In genomic region chr12:80084446-80085112, GRCm38 (mm10) we compare ENCODE assay signal across 10 mouse cellular contexts. TPM values are rescaled to one million over a fixed set of nuclear protein-coding genes. Genes with fewer than 3 reads are reported as not detected.
DNase-seq lines count a peak whose midpoint lies in the region; ATAC-seq and TF ChIP-seq lines count a peak whose summit lies in the region.
"Had no signal": no experiment of that assay in that cellular context is flagged by ENCODE, and none has a peak within 500 bp of the region (broad histone marks: within the 10 kb centered on the region; RNA-seq: fewer than 3 reads in every experiment).

No protein-coding gene starts in this region.

- H3K27me3 ChIP-seq in lung, embryonic 14.5 days (ENCODE audit: insufficient read depth, low read length) = no peaks in the 10 kb centered on the region
- H3K27me3 ChIP-seq in heart, postnatal 0 days (ENCODE audit: control insufficient read depth, insufficient read depth, low read length) = no peaks in the 10 kb centered on the region
- H3K27me3 ChIP-seq: midbrain, embryonic 15.5 days had no signal

- WGBS in lung, embryonic 14.5 days = 16% methylated on average over 7 of the region's 7 CpGs
- WGBS in heart, postnatal 0 days = 18% methylated on average over 7 of the region's 7 CpGs
- WGBS in olfactory bulb, adult 2 months = 76% methylated on average over 7 of the region's 7 CpGs

- no peak for TF ChIP-seq CTCF in lung, embryonic 14.5 days (IDR thresholded peaks at IDR 0.05; ENCODE audit: low read depth)
- TF ChIP-seq CTCF in heart, postnatal 0 days (IDR thresholded peaks at IDR 0.05; ENCODE audit: low read depth) = no peak
- TF ChIP-seq CTCF in olfactory bulb, adult 2 months (IDR thresholded peaks at IDR 0.05; ENCODE audit: insufficient read depth, low read depth, low read length) = no peak

- ATAC-seq in lung, embryonic 14.5 days (ENCODE audit: insufficient read depth) = peak; percentile 42; the same call in 1 of the 2 replicates
- ATAC-seq in heart, postnatal 0 days (ENCODE audit: insufficient read depth, low read depth) = peak; percentile 56
- ATAC-seq: midbrain, embryonic 15.5 days had no signal

- no peak for TF ChIP-seq EP300 in heart, postnatal 0 days (IDR thresholded peaks at IDR 0.05; ENCODE audit: low read depth)

- no peak overlapping the region for H3K4me2 ChIP-seq in lung, embryonic 14.5 days
- H3K4me2 ChIP-seq in heart, postnatal 0 days (ENCODE audit: low read depth, low read length) = no peak overlapping the region
- H3K4me2 ChIP-seq: midbrain, embryonic 15.5 days had no signal

- H3K9ac ChIP-seq in lung, embryonic 14.5 days = no peak overlapping the region
- 0 out of 2 replicates have a peak overlapping the region, but pooled peaks have one; percentile 11 for H3K9ac ChIP-seq in heart, postnatal 0 days (replicated peaks; ENCODE audit: low read depth, low read length)
- H3K9ac ChIP-seq: midbrain, embryonic 15.5 days had no signal

- peaks cover 27% of the 10 kb centered on the region for H3K4me1 ChIP-seq in lung, embryonic 14.5 days (ENCODE audit: insufficient read depth)
- H3K4me1 ChIP-seq in heart, postnatal 0 days (ENCODE audit: control insufficient read depth, insufficient read depth) = peaks cover 27% of the 10 kb centered on the region
- no peaks in the 10 kb centered on the region for H3K4me1 ChIP-seq in olfactory bulb, adult 2 months (ENCODE audit: control insufficient read depth, insufficient read depth, low read length)
- H3K4me1 ChIP-seq: midbrain, embryonic 15.5 days had no signal

- no peaks in the 10 kb centered on the region for H3K9me3 ChIP-seq in lung, embryonic 14.5 days (ENCODE audit: low read depth, low read length)
- no peaks in the 10 kb centered on the region for H3K9me3 ChIP-seq in heart, postnatal 0 days (replicated peaks; ENCODE audit: control insufficient read depth, low read length)
- H3K9me3 ChIP-seq: midbrain, embryonic 15.5 days had no signal

- H3K36me3 ChIP-seq in lung, embryonic 14.5 days (ENCODE audit: insufficient read depth) = no peaks in the 10 kb centered on the region
- H3K36me3 ChIP-seq in heart, postnatal 0 days (replicated peaks; ENCODE audit: control insufficient read depth, insufficient read depth, low read length) = no peaks in the 10 kb centered on the region
- H3K36me3 ChIP-seq: midbrain, embryonic 15.5 days had no signal

- DNase-seq in embryo, embryonic 10.5 days (ENCODE audit: low spot score) = peak; percentile 45
- DNase-seq in embryo, embryonic 9.5 days (ENCODE audit: extremely low spot score) = no peak
- DNase-seq in lung, embryonic 14.5 days = peak; percentile 35
- no peak for DNase-seq in lung, postnatal 10 days
- peak; percentile 55 for DNase-seq in heart, postnatal 0 days (ENCODE audit: low spot score)
- no peak for DNase-seq in right cerebral cortex, adult 2 months (ENCODE audit: low spot score in 2 of 2)
- no peak for DNase-seq in ovary, postnatal 14 days (ENCODE audit: low spot score)
- DNase-seq: right cerebral cortex, postnatal 25 days had no signal

- H3K27ac ChIP-seq in lung, embryonic 14.5 days (ENCODE audit: low read depth) = peak overlapping the region; percentile 85
- H3K27ac ChIP-seq in heart, postnatal 0 days (ENCODE audit: low read depth) = peak overlapping the region; percentile 95
- 0 out of 2 replicates have a peak overlapping the region, but pooled peaks have one; percentile 3 for H3K27ac ChIP-seq in olfactory bulb, adult 2 months (ENCODE audit: insufficient read depth, low read depth, low read length)
- H3K27ac ChIP-seq: midbrain, embryonic 15.5 days had no signal

- no peak for TF ChIP-seq POLR2A in olfactory bulb, adult 2 months (IDR thresholded peaks at IDR 0.05; ENCODE audit: insufficient read depth, low read depth, low read length)

- H3K4me3 ChIP-seq in lung, embryonic 14.5 days (ENCODE audit: low read depth, low read length) = no peak overlapping the region
- H3K4me3 ChIP-seq in heart, postnatal 0 days (ENCODE audit: low read depth, low read length) = no peak overlapping the region
- H3K4me3 ChIP-seq in olfactory bulb, adult 2 months (ENCODE audit: insufficient read depth, low read depth, low read length) = no peak overlapping the region
- H3K4me3 ChIP-seq: midbrain, embryonic 15.5 days had no signal

RNA-seq across cellular contexts. Expression of gene Zfp36l1, which starts 28.2 kb away (rescaled TPM):
- 190 and 192 TPM in 2 replicates for polyA plus RNA-seq in lung, embryonic 14.5 days (2014; fragmentation: Nextera tagmentation; extraction: Ambion mirVana)
- total RNA-seq in heart, postnatal 0 days (2014; rRNA removed; ENCODE audit: low replicate concordance) = 80.6 and 85.1 TPM in 2 replicates
- 60.3 and 69.6 TPM in 2 replicates for polyA plus RNA-seq in heart, postnatal 0 days (2015; fragmentation: Nextera tagmentation; extraction: Ambion mirVana)
- not detected in 2 replicates for polyA plus RNA-seq in olfactory bulb, adult 2 months (2012; ENCODE audit: insufficient read depth, insufficient read length, low replicate concordance, missing spikeins)

Comparison
In these comparisons a context has a peak if more than half of its experiments do, and no peak if none do; other contexts are left out.
1. DNase-seq: peak in embryo, embryonic 10.5 days (single experiment), lung, embryonic 14.5 days (single experiment) and heart, postnatal 0 days (single experiment); none in embryo, embryonic 9.5 days (single experiment), lung, postnatal 10 days (single experiment), right cerebral cortex, adult 2 months (0 of 2) and ovary, postnatal 14 days (single experiment).
2. H3K27ac ChIP-seq: peak in every context shown above with its lines; median percentile 95 in heart, postnatal 0 days; 85 in lung, embryonic 14.5 days; 3 in olfactory bulb, adult 2 months.